Mouse (Mus musculus) adrenal gland, postnatal 25 days (tissue): ENCODE results near the gene Hmox2. TPM values are rescaled to one million over a fixed set of nuclear protein-coding genes. Genes with fewer than 3 reads are reported as not detected.
A peak's percentile ranks its signal among the peaks of the same experiment; 100 is the strongest.
"Not testable (repeated sequence)": the region's sequence is repeated elsewhere in the genome, so short reads cannot be mapped to it uniquely, and the experiment has no call there.

Experiments
- DNase-seq: peaks from one replicate; pipeline ENCODE4 v3.0.0; 2021; ENCODE audit warnings: mixed read lengths
- long read RNA-seq: library from polyadenylated mRNA; stranded (forward); transcript quantifications from one replicate; pipeline ENCODE4 v2.0.0, GENCODE M21; 2021
- total RNA-seq: library from RNA; stranded (reverse); gene quantifications from 2 replicates; pipeline ENCODE4 v1.2.3, GENCODE M21; 2021

Hmox2 gene
- total RNA-seq = 105 and 106 TPM in 2 replicates
- long read RNA-seq, transcript Hmox2-201 (6 exons, 1,730 nt) = major isoform, 81 of 100 reads
- long read RNA-seq, partial matches to known transcripts = 12 of 100 reads
- long read RNA-seq, other reads (novel, unspliced or antisense) = 6 of 100 reads

GRCm38 (mm10) chr16:4725780-4726527 lies at the start of gene Hmox2:
Hmox2 (plus strand) TSS chr16:4726361.
- DNase-seq = peak; percentile 96

- DNase-seq = no peak
Measured at GRCm38 (mm10) chr16:4676836-4677235, 49.3 kb upstream of the Hmox2 start.

- DNase-seq = no peak
Measured at GRCm38 (mm10) chr16:4678080-4678479, 48.1 kb upstream of the Hmox2 start.

GRCm38 (mm10) chr16:4679121-4680018 lies 46.8 kb upstream of the Hmox2 start, which contains the start of gene Coro7:
Coro7 (minus strand) TSS chr16:4679777.
- peak; percentile 89 for DNase-seq

GRCm38 (mm10) chr16:4680922-4681455 lies 45.2 kb upstream of the Hmox2 start:
- not testable (repeated sequence) for DNase-seq

GRCm38 (mm10) chr16:4682628-4683179 lies 43.5 kb upstream of the Hmox2 start:
- no peak for DNase-seq

- no peak for DNase-seq
Measured at GRCm38 (mm10) chr16:4683193-4683580, 43.0 kb upstream of the Hmox2 start.

GRCm38 (mm10) chr16:4683581-4684456 lies 42.3 kb upstream of the Hmox2 start:
- peak; percentile 99 for DNase-seq

- DNase-seq = no peak
Measured at GRCm38 (mm10) chr16:4684457-4684791, 41.7 kb upstream of the Hmox2 start.

GRCm38 (mm10) chr16:4689371-4689770 lies 36.8 kb upstream of the Hmox2 start:
- DNase-seq = not testable (repeated sequence)

GRCm38 (mm10) chr16:4701211-4701610 lies 24.9 kb upstream of the Hmox2 start:
- no peak for DNase-seq

- DNase-seq = no peak
Measured at GRCm38 (mm10) chr16:4702646-4703045, 23.5 kb upstream of the Hmox2 start.

- no peak for DNase-seq
Measured at GRCm38 (mm10) chr16:4705541-4705940, 20.6 kb upstream of the Hmox2 start.

GRCm38 (mm10) chr16:4711173-4711572 lies 15.0 kb upstream of the Hmox2 start:
- DNase-seq = no peak

- DNase-seq = no peak
Measured at GRCm38 (mm10) chr16:4713861-4714710, 12.1 kb upstream of the Hmox2 start.

- no peak for DNase-seq
Measured at GRCm38 (mm10) chr16:4717866-4718265, 8.3 kb upstream of the Hmox2 start.

GRCm38 (mm10) chr16:4718753-4719518 lies 7.2 kb upstream of the Hmox2 start, which contains the start of gene Nmral1:
Nmral1 (minus strand) TSS chr16:4719356.
- DNase-seq = peak; percentile 58

- no peak for DNase-seq
Measured at GRCm38 (mm10) chr16:4722128-4722914, 3.8 kb upstream of the Hmox2 start.

GRCm38 (mm10) chr16:4722915-4723209 lies 3.3 kb upstream of the Hmox2 start:
- DNase-seq = no peak
